Mouse (Mus musculus) E14TG2a.4 (cell line): ENCODE measurements around the gene Cntrob.
A peak's percentile ranks its signal among the peaks of the same experiment; 100 is the strongest.

ENCODE experiments used
- CTCF ChIP-seq: conservative IDR thresholded peaks from 2 replicates; pipeline ENCODE4 v1.5.1; 2014; ENCODE audit warnings: low read length
- NANOG ChIP-seq: IDR thresholded peaks from 2 replicates; pipeline ENCODE4 v1.6.1; 2014; ENCODE audit warnings: borderline replicate concordance, low read length, mixed read lengths
- POU5F1 ChIP-seq: IDR thresholded peaks from 2 replicates; pipeline ENCODE4 v1.6.1; 2014; ENCODE audit warnings: low read length, borderline replicate concordance

GRCm38 (mm10) chr11:69257807-69258206, 65.8 kb downstream of the Cntrob start:
- TF ChIP-seq CTCF (peak; percentile 43), POU5F1 (no peak), NANOG (no peak)
